Comparison of ENCODE assay signal across 8 mouse cellular contexts in genomic region chr16:78301183-78301830, GRCm38 (mm10). TPM values are rescaled to one million over a fixed set of nuclear protein-coding genes. Genes with fewer than 3 reads are reported as not detected.
DNase-seq lines count a peak whose midpoint lies in the region; ATAC-seq and TF ChIP-seq lines count a peak whose summit lies in the region.

TSS of gene Cxadr (plus strand) at chr16:78301489.

- H3K9ac ChIP-seq in hindbrain, embryonic 14.5 days = peak within 1 kb of the TSS; percentile 93
- H3K9ac ChIP-seq in lung, postnatal 0 days (replicated peaks; ENCODE audit: low read depth) = peak within 1 kb of the TSS; percentile 71

- H3K4me2 ChIP-seq in hindbrain, embryonic 14.5 days (replicated peaks) = peak within 1 kb of the TSS; percentile 86
- peak within 1 kb of the TSS; percentile 96 for H3K4me2 ChIP-seq in lung, postnatal 0 days (replicated peaks; ENCODE audit: low read depth, low read length)

- under 1% methylated on average over 30 of the region's 34 CpGs for WGBS in hindbrain, embryonic 14.5 days
- WGBS in lung, postnatal 0 days = 1% methylated on average over 32 of the region's 34 CpGs

- H3K4me3 ChIP-seq in hindbrain, embryonic 14.5 days (replicated peaks; ENCODE audit: low read length) = peak within 1 kb of the TSS; percentile 79
- peak within 1 kb of the TSS; percentile 69 for H3K4me3 ChIP-seq in lung, postnatal 0 days (ENCODE audit: low read depth, low read length)

- H3K27me3 ChIP-seq in hindbrain, embryonic 14.5 days (ENCODE audit: control insufficient read depth, insufficient read depth, low read length) = no peaks in the 10 kb centered on the region
- no peaks in the 10 kb centered on the region for H3K27me3 ChIP-seq in lung, postnatal 0 days (replicated peaks; ENCODE audit: insufficient read depth, low read length)

- H3K9me3 ChIP-seq in hindbrain, embryonic 14.5 days (ENCODE audit: control insufficient read depth, low read length) = no peaks in the 10 kb centered on the region
- no peaks in the 10 kb centered on the region for H3K9me3 ChIP-seq in lung, postnatal 0 days (ENCODE audit: low read length)

- TF ChIP-seq EP300 in lung, postnatal 0 days (IDR thresholded peaks at IDR 0.05) = no peak

- DNase-seq in R1 (ENCODE audit: low read depth, low spot score) = peak; percentile 95
- DNase-seq in cerebellum, adult 8-10 months = peak; percentile 70
- peak; percentile 49 to 82 for DNase-seq in frontal cortex, adult 2 months (ENCODE audit: extremely low spot score in 1 of 2, low spot score in 1 of 2)
- DNase-seq in hindbrain, embryonic 14.5 days (ENCODE audit: low spot score) = peak; percentile 87
- DNase-seq in layer of hippocampus, postnatal 25 days (ENCODE audit: extremely low spot score in 1 of 2, low spot score in 1 of 2) = peak; percentile 61 to 63
- DNase-seq in lung, postnatal 0 days (ENCODE audit: low spot score) = peak; percentile 85
- peak; percentile 31 for DNase-seq in ovary, postnatal 10 days (ENCODE audit: low spot score)
- peak; percentile 19 for DNase-seq in urinary bladder, postnatal 10 days (ENCODE audit: low spot score)

- peak; percentile 95 for ATAC-seq in hindbrain, embryonic 14.5 days (ENCODE audit: low FRiP score)
- peak; percentile 97 for ATAC-seq in lung, postnatal 0 days

- peak within 1 kb of the TSS; percentile 97 for H3K27ac ChIP-seq in hindbrain, embryonic 14.5 days
- H3K27ac ChIP-seq in lung, postnatal 0 days (ENCODE audit: low read length) = peak within 1 kb of the TSS; percentile 90

- peak; percentile 6; the same call in 1 of the 2 replicates for TF ChIP-seq CTCF in lung, postnatal 0 days (IDR thresholded peaks at IDR 0.05)

- peaks cover 30% of the 10 kb centered on the region for H3K4me1 ChIP-seq in hindbrain, embryonic 14.5 days (replicated peaks; ENCODE audit: control insufficient read depth, insufficient read depth, low read length)
- H3K4me1 ChIP-seq in lung, postnatal 0 days (ENCODE audit: insufficient read depth, low read depth, low read length) = peaks cover 3% of the 10 kb centered on the region; the same call in 1 of the 2 replicates

- no peaks in the 10 kb centered on the region for H3K36me3 ChIP-seq in hindbrain, embryonic 14.5 days (replicated peaks; ENCODE audit: control insufficient read depth, insufficient read depth)
- no peaks in the 10 kb centered on the region for H3K36me3 ChIP-seq in lung, postnatal 0 days (ENCODE audit: insufficient read depth, low read length)

RNA-seq across cellular contexts. Expression of gene Cxadr, which starts in this region (rescaled TPM):
- 19.7 and 23.9 TPM in 2 replicates for polyA plus RNA-seq in frontal cortex, adult 2 months (2012; rRNA removed)
- polyA plus RNA-seq in hindbrain, embryonic 14.5 days (2014; fragmentation: Nextera tagmentation; extraction: Ambion mirVana) = 107 and 126 TPM in 2 replicates
- total RNA-seq in layer of hippocampus, postnatal 25 days (2021) = 10 to 100 TPM; 18.0 to 24.3 TPM
- 49.3 and 61.1 TPM in 2 replicates for polyA plus RNA-seq in lung, postnatal 0 days (2015; fragmentation: Nextera tagmentation; extraction: Ambion mirVana)

Comparison
In these comparisons a context has a peak if more than half of its experiments do, and no peak if none do; other contexts are left out.
1. Peak in every context shown above with its lines: DNase-seq, ATAC-seq, H3K4me3 ChIP-seq and H3K27ac ChIP-seq.
2. DNase-seq: peak in every context shown above with its lines; median percentile 95 in R1; 87 in hindbrain, embryonic 14.5 days; 85 in lung, postnatal 0 days; 70 in cerebellum, adult 8-10 months; 66 in frontal cortex, adult 2 months; 62 in layer of hippocampus, postnatal 25 days; 31 in ovary, postnatal 10 days; 19 in urinary bladder, postnatal 10 days.